Mouse (Mus musculus): ENCODE results near the gene Zcchc18. TPM values are rescaled to one million over a fixed set of nuclear protein-coding genes. Genes with fewer than 3 reads are reported as not detected.

Zcchc18 gene
- total RNA-seq, 2 experiments from 2014 or later: not detected

DNA sequence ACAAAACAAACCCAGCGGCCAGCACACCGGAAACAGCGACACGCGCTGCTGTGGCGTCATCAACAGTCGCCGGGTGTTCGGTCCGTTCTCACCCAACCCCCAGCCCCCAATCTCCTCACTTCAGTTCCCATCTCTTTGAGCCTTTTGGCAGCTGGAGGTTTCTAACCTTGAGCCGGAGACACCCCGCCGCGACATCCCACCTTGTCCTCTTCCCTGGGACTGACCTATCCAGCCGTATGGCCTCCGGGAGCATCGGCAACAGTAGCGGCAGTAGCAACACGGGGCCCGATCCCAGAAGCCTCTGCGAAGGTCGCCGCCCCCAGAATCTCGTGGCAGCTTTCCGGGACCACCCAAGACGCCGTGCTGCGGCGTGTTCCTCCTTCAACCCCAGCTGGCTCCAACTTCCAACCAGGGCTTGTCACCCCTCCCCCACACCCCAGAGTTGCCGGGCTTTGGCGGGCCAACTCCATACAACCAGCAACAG is 45.1 kb downstream of the Zcchc18 start, which contains the start of gene Slc25a53:
Gene Slc25a53, minus strand, starts transcription at position 303 of the 484 bp plus-strand sequence.
- intact Hi-C loops (cut with DNase I): loop anchor here (10.0 kb wide), 1 partner anchor 293 kb away; the partner anchor contains the start of gene Morf4l2
- peak; percentile 82 to 84 for DNase-seq

DNA sequence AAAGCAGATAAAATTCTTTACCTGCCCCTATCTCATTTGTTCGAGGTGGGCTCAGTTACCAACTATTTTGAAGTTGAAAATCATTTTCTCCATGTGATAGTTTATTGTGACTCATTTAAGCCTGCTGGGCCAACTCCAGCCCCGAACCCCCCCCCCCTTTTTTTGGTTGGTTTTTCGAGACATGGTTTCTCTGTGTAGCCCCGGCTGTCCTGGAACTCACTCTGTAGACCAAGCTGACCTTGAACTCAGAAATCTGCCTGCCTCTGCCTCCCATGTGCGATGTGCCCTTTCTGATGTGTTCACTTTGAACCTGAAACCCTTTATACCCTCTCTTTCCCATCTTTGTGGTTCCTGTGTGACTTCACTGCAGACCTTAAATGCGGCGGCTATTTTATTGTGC is 45.5 kb downstream of the Zcchc18 start:
- intact Hi-C loops (cut with DNase I): loop anchor here (10.0 kb wide), 1 partner anchor 294 kb away; the partner anchor contains the start of gene Morf4l2
- DNase-seq: no peak

Other genes with a start within 250 kb of the Zcchc18 start
- 100 to 1,000 TPM; 133 to 137 TPM for gene Morf4l2, start 249.5 kb upstream of the Zcchc18 start, total RNA-seq (2021)
- not detected for gene Glra4, start 213.0 kb upstream of the Zcchc18 start, total RNA-seq (2021)
- 1 to 10 TPM; 2.0 to 3.0 TPM for gene Plp1, start 170.5 kb upstream of the Zcchc18 start, total RNA-seq (2021)
- gene Rab9b, start 124.4 kb upstream of the Zcchc18 start, total RNA-seq (2021): not detected
- gene H2bfm, start 65.8 kb upstream of the Zcchc18 start, total RNA-seq (2021): not detected
- 1 to 10 TPM; 2.2 to 7.0 TPM for gene Tmsb15b2, start 17.7 kb upstream of the Zcchc18 start, total RNA-seq (2021)
- gene Tmsb15l, start 16.3 kb upstream of the Zcchc18 start, total RNA-seq (2021): under 1 TPM; 0.46 to 0.59 TPM
- gene Tmsb15b1, start 16.3 kb upstream of the Zcchc18 start, total RNA-seq (2021): 1 to 10 TPM; 1.5 to 3.4 TPM
- 1 to 10 TPM; 1.6 to 2.6 TPM for gene Slc25a53, start 45.1 kb downstream of the Zcchc18 start, total RNA-seq (2021)
- 1 to 10 TPM; 3.6 to 4.1 TPM for gene Fam199x, start 56.4 kb downstream of the Zcchc18 start, total RNA-seq (2021)
- not detected for gene Esx1, start 128.9 kb downstream of the Zcchc18 start, total RNA-seq (2021)

All from gastrocnemius, postnatal 36 days (tissue).